Mouse (Mus musculus) CH12.LX (cell line): ENCODE measurements around the gene Hoxd11.

Experiments
- CHD2 ChIP-seq: IDR thresholded peaks from 2 replicates; pipeline ENCODE4 v1.6.1; 2011; ENCODE audit warnings: low read length, improper control_type of control experiment
- CTCF ChIP-seq, 2 experiments: IDR thresholded peaks in 1 of 2; conservative IDR thresholded peaks in 1 of 2; 2 replicates each; pipeline ENCODE4 v1.5.1; 2011 to 2012; ENCODE audit warnings: low read depth in 2 of 2, low read length in 2 of 2, improper control_type of control experiment in 1 of 2, inconsistent platforms in 1 of 2, mild to moderate bottlenecking in 1 of 2, moderate library complexity in 1 of 2
- ELF1 ChIP-seq: IDR thresholded peaks from 2 replicates; pipeline ENCODE4 v1.6.1; 2014; ENCODE audit warnings: low read depth, mild to moderate bottlenecking, inconsistent platforms, low read length, improper control_type of control experiment
- ETS1 ChIP-seq: conservative IDR thresholded peaks from 2 replicates; pipeline ENCODE4 v1.6.1; 2012; ENCODE audit warnings: low read depth, mild to moderate bottlenecking, inconsistent platforms, low read length, improper control_type of control experiment, moderate library complexity
- HCFC1 ChIP-seq: IDR thresholded peaks from 2 replicates; pipeline ENCODE4 v1.6.1; 2012; ENCODE audit warnings: low read depth, mild to moderate bottlenecking, inconsistent platforms, low read length, improper control_type of control experiment
- MAX ChIP-seq: IDR thresholded peaks from 2 replicates; pipeline ENCODE4 v1.6.1; 2011; ENCODE audit warnings: low read length, improper control_type of control experiment
- MEF2A ChIP-seq: IDR thresholded peaks from 2 replicates; pipeline ENCODE4 v1.6.1; 2014; ENCODE audit warnings: low read depth, mild to moderate bottlenecking, inconsistent platforms, low read length, improper control_type of control experiment, borderline replicate concordance
- POLR2A ChIP-seq: IDR thresholded peaks from 2 replicates; pipeline ENCODE4 v1.6.1; 2011; ENCODE audit warnings: low read depth, mild to moderate bottlenecking, improper control_type of control experiment, low read length
- POLR2AphosphoS2 ChIP-seq: IDR thresholded peaks from 2 replicates; pipeline ENCODE4 v1.6.1; 2011; ENCODE audit warnings: low read depth, low read length, improper control_type of control experiment
- UBTF ChIP-seq: IDR thresholded peaks from 2 replicates; pipeline ENCODE4 v1.6.1; 2012; ENCODE audit warnings: low read depth, mild to moderate bottlenecking, inconsistent platforms, low read length, improper control_type of control experiment, moderate library complexity
- ZC3H11A ChIP-seq: IDR thresholded peaks from 2 replicates; pipeline ENCODE4 v1.6.1; 2012; ENCODE audit warnings: low read depth, mild to moderate bottlenecking, inconsistent platforms, low read length, improper control_type of control experiment

GRCm38 (mm10) chr2:74707599-74707998 is 28.2 kb downstream of the Hoxd11 start:
- TF ChIP-seq CHD2 (no peak), POLR2AphosphoS2 (no peak), ETS1 (no peak), CTCF (conservative IDR thresholded peaks at IDR 0.05 in 1 of 2, IDR thresholded peaks at IDR 0.05 in 1 of 2; ENCODE audit: low read depth in 2 of 2, low read length in 2 of 2) (no peak), ZC3H11A (no peak), POLR2A (no peak), MAX (no peak), UBTF (no peak), ELF1 (no peak), HCFC1 (no peak), MEF2A (no peak)
